Mouse (Mus musculus) olfactory bulb, adult 2 months (tissue): ENCODE results near the gene Crp.

ENCODE experiments used
- CTCF ChIP-seq: fragments of 200-500 bp; IDR thresholded peaks from 2 replicates; pipeline ENCODE4 v1.5.1; 2012; ENCODE audit warnings: low read depth, mild to moderate bottlenecking, low read length, moderate library complexity; ENCODE audit not compliant: insufficient read depth
- POLR2A ChIP-seq: fragments of 200-500 bp; IDR thresholded peaks from 2 replicates; pipeline ENCODE4 v1.6.1; 2012; ENCODE audit warnings: mild to moderate bottlenecking, low read depth, low read length, moderate library complexity; ENCODE audit not compliant: insufficient read depth

GRCm38 (mm10) chr1:172711396-172711795, 13.5 kb downstream of the Crp start:
- TF ChIP-seq CTCF, result no peak
- no peak for TF ChIP-seq POLR2A
